Mouse (Mus musculus): ENCODE data around the gene Bpifc.

GRCm38 (mm10) chr10:85956871-85957419 is 54.8 kb downstream of the Bpifc start:
- no peak for TF ChIP-seq CTCF (IDR thresholded peaks at IDR 0.05; ENCODE audit: control insufficient read depth, insufficient read depth, insufficient read length)
- no peak for TF ChIP-seq MAX (IDR thresholded peaks at IDR 0.05)
- TF ChIP-seq USF1 (IDR thresholded peaks at IDR 0.05; ENCODE audit: low read depth), result no peak
- TF ChIP-seq MYOG (IDR thresholded peaks at IDR 0.05; ENCODE audit: control insufficient read depth, extremely low read depth, insufficient read length), result no peak
- TF ChIP-seq FOSL1 (IDR thresholded peaks at IDR 0.05; ENCODE audit: insufficient read depth, low read length, poor library complexity, severe bottlenecking), result no peak
- TF ChIP-seq MYOD1 (IDR thresholded peaks at IDR 0.05; ENCODE audit: control insufficient read depth, insufficient read length, low read depth), result no peak
- TF ChIP-seq CEBPB (IDR thresholded peaks at IDR 0.05; ENCODE audit: low read depth), result no peak

Measured in C2C12 (cell line).